Mouse (Mus musculus) spleen, postnatal 4 days (tissue): Measurements from ENCODE around the gene Lyrm7.

Experiments
- DNase-seq, 2 experiments: peaks; one replicate each; pipeline ENCODE4 v3.0.0; 2022; ENCODE audit warnings: low spot score in 2 of 2

The Lyrm7 gene

DNA sequence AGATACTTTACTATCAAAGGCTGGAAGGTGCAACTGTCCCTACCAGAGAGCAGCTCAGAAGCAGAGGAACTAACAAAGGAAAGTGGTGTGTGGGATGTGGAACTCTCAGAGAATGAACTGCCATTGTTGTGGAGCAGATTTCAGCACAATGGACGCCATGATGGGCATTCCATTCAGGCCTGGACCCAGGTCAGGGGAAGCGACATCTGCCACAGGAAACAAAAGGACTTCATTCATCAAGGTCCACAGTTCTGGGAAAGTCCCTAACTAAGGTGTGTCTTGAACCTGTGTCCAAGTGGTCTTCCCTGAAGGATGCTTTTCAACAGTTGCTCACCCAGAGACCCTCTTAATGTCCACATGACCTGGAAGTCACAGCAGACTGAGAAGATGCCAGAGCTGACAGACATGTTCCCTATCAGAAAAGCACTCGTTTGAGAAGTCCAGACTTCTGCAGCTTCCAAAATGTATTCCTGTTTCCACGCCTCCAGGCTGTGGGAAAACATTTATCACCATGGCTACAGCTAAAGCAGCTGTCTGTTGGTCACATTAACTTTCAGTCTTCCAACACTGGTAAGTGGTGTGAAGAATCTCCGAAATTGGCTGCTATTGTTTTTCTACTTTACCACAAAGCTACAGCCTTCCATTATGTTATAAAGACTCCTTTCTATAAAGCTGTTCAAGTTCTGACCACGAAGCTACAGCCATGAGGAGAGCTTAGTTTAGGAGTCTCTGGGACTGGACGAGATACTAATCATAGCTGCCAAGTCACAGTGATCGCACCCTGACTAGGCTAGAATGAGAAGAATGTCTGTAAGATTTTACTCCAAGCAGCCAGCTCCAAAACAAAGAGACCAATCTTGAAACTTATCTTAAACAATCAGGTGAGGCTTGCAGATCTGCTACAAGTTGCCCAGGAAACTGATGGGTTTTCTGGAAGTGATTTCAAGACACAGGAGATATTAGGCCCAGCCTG, 15.0 kb downstream of the Lyrm7 start:
- DNase-seq: no peak

DNA sequence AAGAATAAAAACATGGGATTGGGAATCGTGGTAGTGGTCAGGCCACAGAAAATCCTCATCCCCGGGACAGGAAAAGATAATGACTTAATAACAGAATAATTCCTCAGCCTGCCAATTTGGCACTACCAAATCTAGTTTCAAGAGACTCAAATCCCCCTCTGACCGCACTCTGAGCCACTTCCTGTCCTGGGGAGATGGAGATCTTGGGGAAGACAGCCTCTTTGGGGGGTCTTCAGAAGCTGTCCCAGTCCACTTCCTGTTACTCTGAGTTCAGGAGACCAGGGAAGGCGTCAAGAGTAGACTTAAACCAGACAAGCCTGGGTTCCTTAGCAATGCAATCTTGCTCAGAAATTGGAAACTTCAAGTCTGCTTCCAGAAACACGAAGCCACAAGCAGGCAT, 15.8 kb downstream of the Lyrm7 start:
- DNase-seq: no peak

DNA sequence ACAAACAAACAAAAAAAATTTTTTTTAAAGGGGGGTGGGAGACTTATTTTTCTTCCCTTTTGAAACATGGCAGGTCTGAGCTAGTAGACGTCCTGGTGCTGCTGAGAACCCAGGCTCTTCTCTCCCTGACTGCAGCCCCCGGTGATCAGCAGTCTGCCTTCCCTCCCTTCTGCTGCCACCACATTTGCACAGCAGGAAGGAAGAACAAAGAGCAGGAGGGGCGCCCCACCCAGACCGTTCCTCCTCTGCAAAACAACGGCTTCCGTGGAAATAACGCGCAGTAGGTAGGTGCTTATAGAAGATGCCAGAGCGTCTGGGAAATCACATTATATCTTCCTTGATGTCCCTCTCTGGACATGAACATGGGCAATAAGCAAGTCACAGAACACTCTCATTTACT, 16.3 kb downstream of the Lyrm7 start:
- no peak for DNase-seq

DNA sequence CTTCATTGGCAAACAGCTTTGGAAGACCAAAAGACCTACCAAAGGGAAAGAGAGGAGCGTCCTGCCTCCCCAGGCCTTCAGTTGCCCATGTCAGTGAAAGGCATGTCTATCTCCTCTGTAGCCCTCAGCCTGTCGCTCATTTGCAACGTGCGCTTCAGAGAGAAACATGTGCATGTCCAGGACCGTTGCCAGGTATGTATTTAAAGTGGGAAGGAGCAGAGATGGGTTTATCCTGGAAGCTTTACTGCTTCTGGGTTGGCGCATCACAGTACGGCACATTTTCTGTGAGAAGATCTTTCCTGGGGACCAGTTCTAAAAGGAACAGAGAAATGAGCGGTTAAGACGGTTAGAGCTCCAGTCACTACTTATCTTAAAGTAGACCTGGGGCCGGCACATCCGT, 19.8 kb downstream of the Lyrm7 start:
- DNase-seq: no peak

- DNase-seq: no peak
Observed at GRCm38 (mm10) chr11:54839696-54840095, 21.0 kb downstream of the Lyrm7 start.

DNA sequence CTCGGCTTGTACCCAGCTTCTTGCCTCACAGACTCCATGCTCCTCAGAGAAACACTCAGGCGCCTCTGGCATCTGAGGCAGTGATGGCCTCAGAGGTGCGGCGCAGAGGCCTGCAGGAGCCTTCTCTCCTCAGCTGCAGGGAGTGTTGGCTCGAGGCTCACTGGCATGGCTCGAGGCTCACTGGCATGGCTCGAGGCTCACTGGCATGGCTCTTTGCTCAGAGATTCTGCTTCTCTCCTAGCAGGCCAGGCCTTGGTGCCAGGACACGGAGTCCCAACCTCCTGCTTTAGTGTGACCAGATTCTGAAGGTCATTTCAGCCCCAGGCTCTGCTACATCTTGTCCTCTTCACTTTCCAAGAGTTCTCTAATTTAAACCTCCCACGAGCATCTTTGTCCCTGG, 24.6 kb downstream of the Lyrm7 start:
- DNase-seq: peak; percentile 19 to 74

GRCm38 (mm10) chr11:54834596-54834995, 26.1 kb downstream of the Lyrm7 start:
- no peak for DNase-seq

DNA sequence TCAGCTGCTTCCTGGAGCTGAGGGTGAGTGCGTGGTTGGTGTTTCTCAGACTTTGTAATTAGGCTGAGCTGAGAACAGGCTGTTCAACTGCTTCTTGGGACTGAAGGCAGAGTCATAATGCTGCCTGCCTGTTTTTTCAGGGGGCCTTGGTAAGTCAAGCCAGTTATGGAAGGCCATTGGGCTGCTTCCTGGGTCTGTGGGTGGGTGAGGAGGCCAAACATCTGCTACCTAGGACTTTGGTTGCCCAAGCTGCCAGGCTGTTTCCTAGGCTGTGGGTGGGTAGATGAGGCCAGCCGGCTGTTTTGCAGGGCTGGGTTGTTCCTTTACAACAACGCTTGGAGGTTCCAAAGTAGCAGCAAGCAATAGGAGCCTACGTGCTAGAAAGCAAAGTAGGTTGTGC, 26.9 kb downstream of the Lyrm7 start:
- DNase-seq: no peak

DNA sequence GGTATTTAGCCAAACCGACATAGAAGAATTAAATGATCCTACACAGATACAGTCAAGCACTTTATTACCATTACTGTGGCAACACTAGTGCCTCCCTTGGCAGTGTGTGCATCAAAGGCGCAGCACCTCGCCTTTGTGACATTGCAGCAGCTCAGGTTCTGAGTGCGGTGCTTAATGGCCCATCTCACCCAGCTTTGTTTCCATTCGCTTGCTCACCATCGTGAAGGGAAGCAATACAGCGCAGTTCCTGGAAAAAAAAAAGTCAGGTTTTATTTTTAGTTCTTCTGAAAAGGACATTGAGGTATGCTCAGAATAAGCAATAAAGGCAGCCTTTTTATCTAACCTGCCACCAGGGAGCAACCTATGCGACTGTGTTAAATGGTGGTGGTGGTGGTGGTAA, 33.9 kb downstream of the Lyrm7 start:
- DNase-seq: no peak

- DNase-seq: no peak
Observed at GRCm38 (mm10) chr11:54825774-54826173, 34.9 kb downstream of the Lyrm7 start.

- no peak for DNase-seq
Observed at GRCm38 (mm10) chr11:54823467-54823866, 37.2 kb downstream of the Lyrm7 start.

DNA sequence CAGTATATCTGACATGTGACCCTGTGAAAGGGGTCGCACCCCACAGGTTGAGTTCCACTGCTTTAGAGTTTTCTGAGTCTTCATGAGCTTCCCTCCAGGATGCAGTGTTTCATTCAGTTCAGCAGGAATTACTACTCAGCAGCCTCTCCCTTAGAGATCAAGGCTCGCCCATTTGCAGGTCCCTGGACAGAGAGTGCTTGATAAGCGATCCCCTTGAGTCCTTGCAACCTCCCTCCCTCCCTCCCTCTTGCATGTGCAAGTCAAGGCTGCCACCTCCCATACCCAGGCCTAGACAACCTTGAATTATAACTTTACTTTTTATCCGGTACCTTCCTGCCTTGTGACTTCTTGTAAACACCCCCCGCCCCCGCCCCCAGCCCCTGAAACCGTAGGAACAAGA, 41.2 kb downstream of the Lyrm7 start:
- no peak for DNase-seq

GRCm38 (mm10) chr11:54817449-54817848, 43.3 kb downstream of the Lyrm7 start:
- no peak for DNase-seq

- DNase-seq: no peak
Observed at GRCm38 (mm10) chr11:54815659-54816058, 45.1 kb downstream of the Lyrm7 start.

GRCm38 (mm10) chr11:54812812-54813516, 47.8 kb downstream of the Lyrm7 start:
- DNase-seq: no peak

- DNase-seq: no peak
Observed at GRCm38 (mm10) chr11:54812314-54812713, 48.4 kb downstream of the Lyrm7 start.

DNA sequence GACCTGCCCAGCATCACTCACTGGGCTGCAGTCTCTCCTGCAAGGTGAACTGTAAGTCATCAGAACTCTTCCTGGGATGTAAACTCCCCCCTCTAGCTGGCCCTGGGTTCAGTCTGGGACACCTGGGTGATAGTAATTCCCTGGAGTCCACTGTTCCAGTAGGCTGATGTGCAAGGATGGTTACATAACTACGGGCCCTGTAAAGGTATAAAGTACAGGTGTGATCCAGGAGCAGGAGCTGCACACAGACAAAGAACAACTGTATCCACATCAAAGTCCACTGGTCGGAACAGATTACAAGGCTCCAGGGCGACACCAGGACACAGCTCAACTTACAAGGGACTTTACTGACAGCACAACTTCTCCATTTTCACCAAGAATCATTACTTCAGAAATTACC, 49.7 kb downstream of the Lyrm7 start:
- no peak for DNase-seq

DNA sequence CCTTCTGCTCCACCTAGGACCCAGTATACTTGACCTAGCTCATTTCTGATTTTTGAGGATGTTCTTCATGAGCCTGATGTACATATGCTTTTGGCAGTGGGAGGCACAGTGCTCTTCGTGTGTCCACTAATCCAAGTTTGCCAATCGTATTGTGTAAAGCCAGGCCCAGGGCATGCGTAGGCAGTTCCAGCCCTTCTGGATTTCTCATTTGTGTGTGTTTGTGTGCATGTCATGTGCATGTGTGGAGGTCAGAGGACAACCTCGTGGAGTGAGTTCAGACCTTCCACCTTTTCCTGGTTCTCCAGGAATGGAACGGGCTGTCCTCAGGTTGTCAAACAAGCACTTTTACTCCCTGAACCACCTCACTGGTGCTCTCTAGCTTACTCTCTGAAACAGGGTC, 51.1 kb downstream of the Lyrm7 start:
- DNase-seq: no peak

GRCm38 (mm10) chr11:54808177-54808576, 52.5 kb downstream of the Lyrm7 start:
- DNase-seq: no peak

DNA sequence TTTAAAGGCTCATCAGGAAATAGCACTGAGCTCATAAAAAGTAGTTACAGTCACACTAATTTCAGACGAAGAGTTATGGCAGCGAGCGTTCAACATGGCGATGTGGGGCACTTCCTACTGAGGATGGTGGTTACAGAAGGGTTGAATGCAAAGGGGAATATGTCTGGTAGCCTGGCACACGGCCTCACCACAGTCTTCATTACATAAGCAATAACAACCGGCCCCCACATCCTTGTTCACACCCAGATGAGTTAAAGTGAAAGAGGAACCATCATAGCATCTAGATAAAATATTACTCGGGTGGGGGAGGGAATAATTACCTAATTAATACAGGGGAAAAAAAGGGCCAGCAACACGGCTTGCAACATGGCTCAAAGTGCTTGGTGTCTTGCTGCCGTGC, 53.0 kb downstream of the Lyrm7 start:
- DNase-seq: peak in 1 of 2 experiments; percentile 19

GRCm38 (mm10) chr11:54806891-54807290, 53.8 kb downstream of the Lyrm7 start:
- no peak for DNase-seq

GRCm38 (mm10) chr11:54805196-54805595, 55.5 kb downstream of the Lyrm7 start:
- DNase-seq: no peak

DNA sequence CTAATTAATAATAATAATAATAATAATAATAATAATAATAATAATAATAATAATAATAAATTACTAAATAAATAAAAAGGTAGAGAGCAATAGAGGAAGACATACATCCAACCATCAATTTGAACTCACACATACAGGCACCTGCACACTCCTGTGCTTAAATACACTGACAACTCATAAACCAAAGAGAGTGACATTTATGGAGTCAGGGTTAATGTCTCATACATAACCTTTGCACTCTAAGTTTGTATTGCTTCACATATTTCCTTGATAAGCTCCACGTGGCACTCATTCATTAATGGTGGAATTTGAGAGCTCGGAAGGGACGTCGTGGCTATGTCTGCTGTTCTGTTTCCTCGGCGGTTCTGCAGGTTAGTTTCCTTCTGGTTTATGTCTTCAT, 58.1 kb downstream of the Lyrm7 start:
- no peak for DNase-seq
